ENCODE assay signal across 8 mouse cellular contexts in genomic region chr9:48744916-48745315, GRCm38 (mm10).
DNase-seq lines count a peak whose midpoint lies in the region; ATAC-seq lines count a peak whose summit lies in the region.

No protein-coding gene starts in this region.

- DNase-seq in adrenal gland, adult (ENCODE audit: inconsistent age in 2 of 2, low spot score in 1 of 2): peak; percentile 63 to 83
- DNase-seq in adrenal gland, postnatal 4 days (ENCODE audit: low spot score in 2 of 2): no peak
- DNase-seq in adrenal gland, postnatal 36 days: peak; percentile 64 to 79
- peak; percentile 37 for DNase-seq in kidney, postnatal 10 days
- no peak for DNase-seq in right cerebral cortex, postnatal 4 days
- DNase-seq in layer of hippocampus, postnatal 36 days: no peak
- no peak for DNase-seq in left cerebral cortex, postnatal 10 days (ENCODE audit: extremely low spot score in 1 of 2, low spot score in 2 of 2)

- peak; percentile 90 for ATAC-seq in megakaryocyte progenitor cell, adult 5-6 weeks (replicated peaks; ENCODE audit: poor library complexity)

- intact Hi-C loops in left cerebral cortex, postnatal 10 days (cut with DNase I): no loop called here

Comparison
In these comparisons a context has a peak if more than half of its experiments do, and no peak if none do; other contexts are left out.
1. DNase-seq: peak in adrenal gland, adult (2 of 2), adrenal gland, postnatal 36 days (2 of 2) and kidney, postnatal 10 days (single experiment); none in adrenal gland, postnatal 4 days (0 of 2), right cerebral cortex, postnatal 4 days (single experiment), layer of hippocampus, postnatal 36 days (0 of 2) and left cerebral cortex, postnatal 10 days (0 of 2).